Mouse (Mus musculus) C2C12 (cell line): ENCODE results near the gene Arhgef3.

Experiments
- MAX ChIP-seq: IDR thresholded peaks from one replicate; pipeline ENCODE4 v1.6.1; 2011; ENCODE audit warnings: mild to moderate bottlenecking, control low read depth
- USF1 ChIP-seq: IDR thresholded peaks from one replicate; pipeline ENCODE4 v1.6.1; 2011; ENCODE audit warnings: low read depth, mild to moderate bottlenecking, control low read depth, moderate library complexity

DNA sequence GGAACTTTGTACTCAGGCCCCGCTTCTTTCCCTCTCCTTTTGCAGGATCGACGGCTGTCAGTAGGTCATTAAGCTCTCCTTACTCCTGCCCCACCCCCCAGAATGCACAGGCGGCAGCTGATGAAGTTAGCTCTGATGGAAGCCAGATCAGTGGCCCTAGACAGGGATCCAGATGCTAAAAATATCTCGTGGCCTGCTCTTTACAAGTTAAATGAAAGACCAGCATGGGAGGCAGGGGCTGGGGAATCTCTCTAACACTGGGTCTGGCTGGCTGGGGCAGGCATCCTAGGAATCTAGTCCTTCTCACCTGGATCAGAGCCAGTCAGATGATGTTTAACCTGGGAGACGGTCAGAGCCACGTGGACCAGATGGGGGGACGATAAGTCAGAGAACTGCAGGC lies 36.7 kb downstream of the Arhgef3 start:
- TF ChIP-seq USF1 (no peak), MAX (no peak)
